28 mouse cellular contexts compared by ENCODE assay signal in genomic region chr6:8853657-8854056, GRCm38 (mm10).
"Had no signal": no experiment of that assay in that cellular context is flagged by ENCODE, and none has a peak within 500 bp of the region (broad histone marks: within the 10 kb centered on the region; RNA-seq: fewer than 3 reads in every experiment).

No protein-coding gene starts in this region.

- H3K4me3 ChIP-seq: gastrocnemius, adult 2 months; heart, adult 2 months; heart, embryonic 10.5 days; heart, embryonic 12.5 days; hindbrain, embryonic 10.5 days; hindbrain, embryonic 12.5 days; kidney, embryonic 15.5 days; limb, embryonic 12.5 days; liver, embryonic 13.5 days; liver, embryonic 15.5 days had no signal

- H3K4me2 ChIP-seq: heart, embryonic 12.5 days; hindbrain, embryonic 12.5 days; hindbrain, embryonic 14.5 days; kidney, embryonic 15.5 days; limb, embryonic 12.5 days; liver, embryonic 11.5 days; liver, embryonic 13.5 days; liver, embryonic 15.5 days had no signal

- H3K36me3 ChIP-seq: heart, embryonic 10.5 days; heart, embryonic 12.5 days; hindbrain, embryonic 10.5 days; hindbrain, embryonic 12.5 days; kidney, embryonic 15.5 days; limb, embryonic 12.5 days; liver, embryonic 13.5 days; liver, embryonic 15.5 days had no signal

- DNase-seq: gastrocnemius, adult 2 months; gastrocnemius, postnatal 10 days; gastrocnemius, postnatal 25 days; heart, adult 2 months; heart, postnatal 10 days; heart, postnatal 4 days; kidney, adult 11 months; kidney, adult 2 months; kidney, adult 9 months; kidney, postnatal 14 days; kidney, postnatal 36 days; layer of hippocampus, adult 9-11 months; layer of hippocampus, postnatal 36 days; left cerebral cortex, postnatal 4 days; liver; liver, embryonic 13.5 days had no signal

- H3K9me3 ChIP-seq: heart, embryonic 10.5 days; heart, embryonic 12.5 days; hindbrain, embryonic 10.5 days; hindbrain, embryonic 12.5 days; kidney, embryonic 15.5 days; limb, embryonic 12.5 days; liver, embryonic 13.5 days; liver, embryonic 15.5 days had no signal

- H3K27me3 ChIP-seq: heart, embryonic 12.5 days; hindbrain, embryonic 12.5 days; kidney, embryonic 15.5 days; limb, embryonic 12.5 days; liver, embryonic 13.5 days; liver, embryonic 15.5 days had no signal

- H3K4me1 ChIP-seq: heart, embryonic 10.5 days; heart, embryonic 12.5 days; hindbrain, embryonic 10.5 days; hindbrain, embryonic 12.5 days; kidney, embryonic 15.5 days; liver, embryonic 13.5 days; liver, embryonic 15.5 days had no signal

- ATAC-seq: hindbrain, embryonic 16.5 days; intestine, embryonic 16.5 days had no signal

- H3K27ac ChIP-seq: gastrocnemius, adult 2 months; heart, adult 2 months; heart, embryonic 10.5 days; hindbrain, embryonic 10.5 days; hindbrain, embryonic 12.5 days; hindbrain, embryonic 14.5 days; kidney, embryonic 15.5 days; kidney, postnatal 0 days; liver, embryonic 13.5 days; liver, embryonic 15.5 days had no signal

- H3K9ac ChIP-seq: heart, embryonic 12.5 days; hindbrain, embryonic 12.5 days; hindbrain, embryonic 14.5 days; kidney, embryonic 15.5 days; limb, embryonic 12.5 days; liver, embryonic 13.5 days; liver, embryonic 15.5 days had no signal
